Mouse (Mus musculus): Measurements from ENCODE around the gene Pbx4.
A peak's percentile ranks its signal among the peaks of the same experiment; 100 is the strongest.

The Pbx4 gene

GRCm38 (mm10) chr8:69832298-69832853, at the start of gene Pbx4:
Gene Pbx4 (plus strand): TSS chr8:69832491.
- DNase-seq (ENCODE audit: low read depth, low spot score) = peak; percentile 90

GRCm38 (mm10) chr8:69789105-69789504, 43.2 kb upstream of the Pbx4 start:
- no peak for DNase-seq (ENCODE audit: low read depth, low spot score)

DNA sequence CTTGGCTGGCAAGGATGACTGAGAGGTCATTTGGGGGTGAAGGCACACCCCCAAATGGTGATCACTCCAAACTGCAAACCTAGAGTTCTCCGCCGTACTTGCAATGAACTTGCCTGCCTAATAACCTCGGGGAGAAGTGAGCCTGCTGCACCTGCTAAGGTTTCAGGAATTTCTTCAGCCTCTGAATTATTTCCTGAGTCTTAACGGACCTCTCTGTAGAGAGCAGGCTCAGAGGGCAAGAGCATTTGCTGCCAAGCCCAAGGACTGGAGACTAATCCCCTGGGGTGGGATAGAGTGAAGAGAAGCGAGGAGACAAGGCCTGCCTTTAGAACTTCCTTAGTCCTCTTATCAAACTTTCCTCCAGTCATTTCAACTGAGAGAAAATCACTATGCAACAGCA, 42.6 kb upstream of the Pbx4 start:
- DNase-seq (ENCODE audit: low read depth, low spot score) = no peak

GRCm38 (mm10) chr8:69790364-69790763, 41.9 kb upstream of the Pbx4 start:
- peak; percentile 29 for DNase-seq (ENCODE audit: low read depth, low spot score)

DNA sequence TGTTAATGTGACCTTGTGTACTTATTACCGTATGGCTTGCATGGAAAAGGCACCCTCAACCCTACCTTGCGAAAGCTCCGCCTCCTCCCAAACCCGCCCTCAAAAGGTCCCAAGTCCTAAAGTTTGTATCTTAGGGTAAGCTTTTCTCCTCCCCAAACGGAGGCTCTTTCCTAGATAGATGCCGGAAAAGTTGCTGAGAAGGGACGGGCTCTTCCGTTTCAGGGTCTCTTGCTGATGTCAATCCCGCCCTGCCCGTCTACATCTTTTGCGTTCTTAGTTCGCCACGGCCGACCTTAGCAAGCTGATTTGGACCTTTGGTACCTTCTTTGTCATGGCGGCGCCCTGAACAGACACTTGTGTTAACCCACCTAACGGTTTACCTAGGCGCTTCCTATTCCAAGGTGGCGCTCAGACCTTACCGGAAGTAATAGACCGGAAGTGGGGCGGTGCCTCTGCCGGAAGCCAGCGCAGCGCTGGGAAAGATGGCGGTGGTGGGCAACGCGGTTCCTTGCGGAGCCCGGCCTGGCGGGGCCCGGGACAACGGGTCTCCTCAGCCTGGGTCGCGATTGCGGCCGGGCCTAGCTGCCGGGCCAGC, 41.4 kb upstream of the Pbx4 start, which contains the start of the genes Atp13a1 and Zfp866:
Gene Atp13a1 (plus strand): TSS at position 391 of the 595 bp plus-strand sequence.
Gene Zfp866 (minus strand): TSS at position 406 of the 595 bp plus-strand sequence.
- DNase-seq (ENCODE audit: low read depth, low spot score) = peak; percentile 92

DNA sequence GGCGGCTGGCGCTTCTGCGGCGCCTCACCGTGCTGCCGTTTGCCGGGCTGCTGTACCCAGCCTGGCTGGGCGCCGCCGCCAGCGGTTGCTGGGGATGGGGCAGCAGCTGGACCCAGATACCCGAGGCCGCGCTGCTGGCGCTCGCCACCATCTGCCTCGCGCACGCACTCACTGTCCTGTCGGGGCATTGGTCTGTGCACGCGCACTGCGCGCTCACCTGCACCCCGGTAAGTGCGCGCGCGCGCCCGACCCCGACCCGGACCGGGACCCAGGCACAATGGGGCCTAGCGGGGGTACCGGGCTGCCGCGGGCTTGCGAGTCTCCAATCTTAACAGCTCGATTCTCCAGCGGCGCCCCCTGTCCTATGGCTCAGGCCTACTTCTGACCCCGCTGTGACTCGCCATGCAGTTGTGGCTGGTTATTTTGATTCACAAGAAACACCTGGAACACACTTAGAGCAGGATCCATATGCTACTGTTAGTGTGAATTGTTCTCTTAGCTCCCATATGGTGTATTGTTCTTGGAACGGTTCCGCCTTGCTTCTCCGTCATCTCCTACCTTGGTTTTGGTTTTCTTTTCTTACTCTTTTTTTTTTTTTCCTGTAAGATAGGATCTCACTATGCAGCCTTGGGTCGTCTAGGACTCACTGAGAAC, 40.7 kb upstream of the Pbx4 start:
- DNase-seq (ENCODE audit: low read depth, low spot score) = peak; percentile 46

DNA sequence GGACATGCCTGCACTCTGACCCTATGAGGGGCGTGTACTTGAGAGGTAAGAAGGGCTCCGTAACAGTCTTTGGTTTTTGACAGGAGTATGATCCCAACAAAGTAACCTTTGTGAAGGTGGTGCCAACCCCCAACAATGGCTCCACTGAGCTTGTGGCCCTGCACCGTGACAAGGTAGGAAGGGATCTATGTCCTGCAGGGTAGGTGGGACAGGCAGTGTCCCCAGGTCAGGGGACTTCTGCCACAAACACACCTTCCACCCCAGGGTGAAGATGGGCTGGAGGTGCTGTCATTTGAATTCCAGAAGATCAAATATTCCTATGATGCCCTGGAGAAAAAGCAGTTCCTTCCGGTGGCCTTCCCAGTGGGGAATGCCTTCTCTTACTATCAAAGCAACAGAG, 38.6 kb upstream of the Pbx4 start:
- no peak for DNase-seq (ENCODE audit: low read depth, low spot score)

GRCm38 (mm10) chr8:69794096-69794495, 38.2 kb upstream of the Pbx4 start:
- DNase-seq (ENCODE audit: low read depth, low spot score) = no peak

GRCm38 (mm10) chr8:69794901-69795300, 37.4 kb upstream of the Pbx4 start:
- DNase-seq (ENCODE audit: low read depth, low spot score) = no peak

GRCm38 (mm10) chr8:69796721-69797345, 35.5 kb upstream of the Pbx4 start:
- DNase-seq (ENCODE audit: low read depth, low spot score) = no peak

DNA sequence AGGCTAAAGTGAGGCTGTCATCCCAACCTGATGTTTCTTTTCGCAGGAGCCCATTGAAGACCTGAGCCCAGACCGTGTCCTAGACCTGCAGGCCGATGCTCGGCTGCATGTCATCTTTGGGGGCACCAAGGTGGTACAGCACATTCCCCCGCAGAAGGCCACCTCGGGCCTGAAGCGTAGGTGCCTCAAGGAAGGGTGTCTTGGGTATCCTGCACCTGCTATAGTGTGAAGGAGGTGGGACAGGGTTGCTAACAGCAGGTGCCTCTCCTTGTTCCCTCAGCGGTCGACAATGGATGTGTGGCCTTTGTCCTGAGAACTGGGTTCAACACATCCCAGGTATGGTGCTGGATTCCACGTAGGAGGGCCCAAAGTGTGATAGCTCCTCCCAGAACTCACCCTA, 34.6 kb upstream of the Pbx4 start:
- DNase-seq (ENCODE audit: low read depth, low spot score) = no peak

GRCm38 (mm10) chr8:69799261-69799660, 33.0 kb upstream of the Pbx4 start:
- no peak for DNase-seq (ENCODE audit: low read depth, low spot score)

GRCm38 (mm10) chr8:69799946-69800345, 32.3 kb upstream of the Pbx4 start:
- no peak for DNase-seq (ENCODE audit: low read depth, low spot score)

GRCm38 (mm10) chr8:69801796-69802195, 30.5 kb upstream of the Pbx4 start:
- DNase-seq (ENCODE audit: low read depth, low spot score) = no peak

GRCm38 (mm10) chr8:69802216-69802615, 30.1 kb upstream of the Pbx4 start:
- DNase-seq (ENCODE audit: low read depth, low spot score) = no peak

DNA sequence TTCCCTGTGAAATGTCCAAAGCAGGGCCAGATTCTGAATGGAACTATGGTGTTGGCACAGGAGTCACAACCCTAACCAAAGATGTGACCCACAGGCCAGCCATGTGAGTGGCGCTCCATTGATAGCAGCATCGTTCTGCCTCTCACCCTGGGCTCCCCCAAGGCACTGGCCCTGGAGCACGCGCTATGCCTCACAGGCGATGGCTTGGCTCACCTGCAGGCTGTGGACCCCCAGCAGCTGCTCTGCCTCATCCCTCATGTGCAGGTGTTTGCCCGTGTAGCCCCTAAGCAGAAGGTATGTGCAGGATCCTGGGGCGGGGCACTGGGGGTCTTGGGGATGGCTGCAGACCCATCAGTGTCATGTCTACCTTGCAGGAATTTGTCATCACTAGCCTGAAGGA, 28.9 kb upstream of the Pbx4 start:
- no peak for DNase-seq (ENCODE audit: low read depth, low spot score)

DNA sequence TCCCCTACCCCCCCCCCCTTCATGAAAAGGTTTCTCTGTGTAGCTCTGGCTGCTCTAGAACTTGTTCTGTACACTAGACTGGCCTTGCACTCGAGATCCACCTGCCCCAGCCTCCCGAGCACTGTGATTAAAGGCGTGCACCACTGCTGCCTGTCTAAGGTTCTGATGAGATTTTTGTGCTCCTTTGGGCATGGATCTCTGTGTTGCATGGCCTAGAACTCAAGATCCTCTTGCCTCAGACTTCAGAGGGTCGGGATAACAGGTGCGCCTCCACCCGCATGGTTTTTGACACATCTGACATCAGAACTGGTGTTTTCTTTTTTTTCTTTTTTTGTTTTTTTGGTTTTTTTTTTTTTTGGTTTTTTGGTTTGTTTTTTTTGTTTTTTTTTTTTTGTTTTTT, 27.8 kb upstream of the Pbx4 start:
- DNase-seq (ENCODE audit: low read depth, low spot score) = no peak

- DNase-seq (ENCODE audit: low read depth, low spot score) = no peak
These were observed 27.2 kb upstream of the Pbx4 start for GRCm38 (mm10) chr8:69805086-69805485.

DNA sequence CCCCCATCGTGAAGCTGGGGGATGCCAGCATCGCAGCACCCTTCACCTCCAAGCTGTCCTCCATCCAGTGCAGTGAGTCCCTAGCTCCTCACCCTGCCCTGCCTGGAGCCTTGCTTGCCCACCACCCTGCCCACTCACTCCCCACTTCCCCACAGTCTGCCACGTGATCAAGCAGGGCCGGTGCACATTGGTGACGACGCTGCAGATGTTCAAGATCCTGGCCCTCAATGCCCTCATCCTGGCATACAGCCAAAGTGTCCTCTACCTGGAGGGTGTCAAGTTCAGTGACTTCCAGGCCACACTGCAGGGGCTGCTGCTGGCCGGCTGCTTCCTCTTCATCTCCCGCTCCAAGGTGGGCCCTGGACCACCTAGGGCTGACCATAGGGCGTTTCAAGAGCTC, 26.8 kb upstream of the Pbx4 start:
- no peak for DNase-seq (ENCODE audit: low read depth, low spot score)

- DNase-seq (ENCODE audit: low read depth, low spot score) = no peak
These were observed 25.1 kb upstream of the Pbx4 start for GRCm38 (mm10) chr8:69807236-69807635.

DNA sequence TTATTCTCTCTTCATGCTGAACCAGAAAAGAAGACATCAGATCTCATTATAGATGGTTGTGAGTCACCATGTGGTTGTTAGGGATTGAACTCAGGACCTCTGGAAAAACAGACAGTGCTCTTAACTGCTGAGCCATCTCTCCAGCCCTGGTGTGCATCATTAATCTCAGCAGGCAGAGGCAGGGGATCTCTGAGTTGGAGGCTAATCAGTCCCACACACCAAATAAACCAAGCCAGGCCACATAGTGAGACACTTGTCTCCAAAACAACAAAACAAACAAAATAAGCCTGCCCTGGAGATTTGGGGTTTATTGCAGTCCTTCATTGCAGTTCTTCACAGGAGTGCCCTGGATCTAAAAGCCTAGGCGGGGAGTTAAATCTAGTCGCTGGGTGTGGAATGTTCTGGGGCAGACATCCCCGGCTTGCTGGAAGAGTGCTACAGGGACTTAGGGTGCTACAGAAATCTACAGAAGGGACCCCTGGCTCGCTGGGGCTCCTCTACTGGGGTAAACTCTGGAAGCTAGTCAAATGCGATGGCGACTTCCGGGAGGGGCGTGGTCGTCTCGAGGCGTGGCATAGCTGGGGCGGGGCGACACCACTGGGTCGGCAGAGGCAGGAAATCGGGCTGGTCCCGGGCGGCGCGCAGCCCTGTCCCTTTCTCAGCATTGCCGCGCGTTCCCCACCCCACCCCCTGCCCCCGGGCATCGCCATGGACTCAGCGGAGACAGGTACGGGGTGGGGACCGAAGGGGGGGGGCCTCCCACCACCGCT, 24.0 kb upstream of the Pbx4 start, which contains the start of gene Gmip:
Gene Gmip (plus strand): TSS at position 586 of the 770 bp plus-strand sequence.
- peak; percentile 88 for DNase-seq (ENCODE audit: low read depth, low spot score)
